Mouse (Mus musculus) splenic B cell, adult 2 months (primary cell): ENCODE measurements around the gene Pcgf1.

Experiments used
- DNase-seq: peaks from one replicate; pipeline ENCODE4 v3.0.0-alpha.2; 2011; ENCODE audit warnings: low read depth, low spot score
- H3K27me3 ChIP-seq: 2 replicates; pipeline ENCODE4 v1.6.1; 2012; ENCODE audit warnings: mild to moderate bottlenecking, low read length, moderate library complexity, mixed read lengths; ENCODE audit not compliant: control insufficient read depth, poor library complexity, insufficient read depth, severe bottlenecking
- H3K36me3 ChIP-seq: 2 replicates; pipeline ENCODE4 v1.6.1; 2012; ENCODE audit warnings: mild to moderate bottlenecking, low read length, moderate library complexity, mixed read lengths; ENCODE audit not compliant: control insufficient read depth, poor library complexity, insufficient read depth, severe bottlenecking

Gene Pcgf1

GRCm38 (mm10) chr6:83103130-83103650 lies 25.5 kb downstream of the Pcgf1 start:
- DNase-seq = no peak
- Histone ChIP-seq H3K27me3 (no peaks in the 10 kb centered on the region), H3K36me3 (peaks cover 3% of the 10 kb centered on the region; the same call in 1 of the 2 replicates)

DNA sequence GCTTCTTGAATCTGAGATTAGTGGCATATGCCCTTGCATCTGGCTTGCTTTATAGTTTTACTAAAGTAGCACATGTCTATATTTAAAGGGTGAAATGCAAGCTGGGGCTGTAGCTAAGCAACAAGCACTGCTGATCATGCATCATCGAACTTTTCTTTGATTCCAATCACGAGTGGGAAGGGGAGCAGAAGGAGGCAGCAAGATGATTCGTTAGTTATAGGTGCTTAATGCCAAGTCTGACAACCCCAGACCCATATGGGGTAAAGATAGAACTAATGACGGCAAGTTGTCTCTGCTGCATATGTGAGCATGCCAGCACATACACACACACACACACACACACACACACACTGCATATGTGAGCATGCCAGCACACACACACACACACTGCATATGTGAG lies 26.5 kb downstream of the Pcgf1 start:
- DNase-seq = no peak
- Histone ChIP-seq H3K27me3 (no peaks in the 10 kb centered on the region), H3K36me3 (peaks cover 3% of the 10 kb centered on the region; the same call in 1 of the 2 replicates)

- H3K36me3 ChIP-seq = peaks cover 3% of the 10 kb centered on the region; the same call in 1 of the 2 replicates
- DNase-seq = peak; percentile 85
- no peaks in the 10 kb centered on the region for H3K27me3 ChIP-seq
Measured at GRCm38 (mm10) chr6:83107566-83108400, 30.1 kb downstream of the Pcgf1 start.

DNA sequence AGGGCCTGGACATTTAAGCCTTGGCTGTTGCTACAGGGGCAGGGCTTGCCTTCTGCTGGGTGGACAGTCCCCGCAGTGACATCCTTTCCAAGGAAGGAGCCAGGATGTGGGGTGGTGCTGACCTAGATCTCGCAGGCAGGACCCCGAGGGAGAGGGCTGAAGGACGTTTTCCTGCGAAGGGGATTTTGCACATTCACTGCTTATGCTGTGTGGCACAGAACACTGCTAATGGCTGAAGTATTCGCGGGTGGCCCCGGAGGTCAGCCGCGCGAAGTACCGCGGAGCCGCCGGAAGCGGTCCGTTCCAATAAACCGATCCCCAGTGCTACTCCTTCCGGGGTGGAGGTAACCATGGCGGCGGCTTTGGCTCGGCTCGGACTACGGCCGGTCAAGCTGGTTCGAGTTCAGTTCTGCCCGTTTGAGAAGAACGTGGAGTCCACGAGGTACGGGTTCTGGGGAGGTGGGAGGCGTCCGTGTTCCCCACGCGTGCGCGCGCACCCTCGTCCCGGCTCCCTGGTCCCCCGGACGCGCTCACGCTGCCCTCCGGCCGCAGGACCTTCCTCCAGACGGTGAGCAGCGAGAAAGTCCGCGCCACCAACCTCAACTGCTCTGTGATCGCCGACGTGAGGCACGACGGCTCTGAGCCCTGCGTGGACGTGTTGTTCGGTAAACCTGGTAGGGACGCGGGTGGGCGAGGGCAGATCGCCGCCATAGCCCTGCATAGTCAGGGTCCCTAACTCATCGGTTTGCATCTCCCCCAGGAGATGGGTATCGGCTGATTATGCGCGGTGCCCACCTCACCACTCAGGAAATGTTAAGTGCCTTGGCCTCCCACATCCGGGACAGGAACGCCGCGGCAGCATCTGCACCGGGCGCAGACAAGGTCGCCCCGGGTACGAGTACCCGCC lies 31.3 kb downstream of the Pcgf1 start, which contains the start of gene Mrpl53:
Mrpl53 (plus strand) TSS at position 279 of the 907 bp plus-strand sequence.
- peak; percentile 76 for DNase-seq
- H3K27me3 ChIP-seq = no peaks in the 10 kb centered on the region
- H3K36me3 ChIP-seq = peaks cover 3% of the 10 kb centered on the region; the same call in 1 of the 2 replicates

- no peaks in the 10 kb centered on the region for H3K27me3 ChIP-seq
- peaks cover 3% of the 10 kb centered on the region; the same call in 1 of the 2 replicates for H3K36me3 ChIP-seq
- no peak for DNase-seq
Measured at GRCm38 (mm10) chr6:83111510-83112136, 34.0 kb downstream of the Pcgf1 start.

DNA sequence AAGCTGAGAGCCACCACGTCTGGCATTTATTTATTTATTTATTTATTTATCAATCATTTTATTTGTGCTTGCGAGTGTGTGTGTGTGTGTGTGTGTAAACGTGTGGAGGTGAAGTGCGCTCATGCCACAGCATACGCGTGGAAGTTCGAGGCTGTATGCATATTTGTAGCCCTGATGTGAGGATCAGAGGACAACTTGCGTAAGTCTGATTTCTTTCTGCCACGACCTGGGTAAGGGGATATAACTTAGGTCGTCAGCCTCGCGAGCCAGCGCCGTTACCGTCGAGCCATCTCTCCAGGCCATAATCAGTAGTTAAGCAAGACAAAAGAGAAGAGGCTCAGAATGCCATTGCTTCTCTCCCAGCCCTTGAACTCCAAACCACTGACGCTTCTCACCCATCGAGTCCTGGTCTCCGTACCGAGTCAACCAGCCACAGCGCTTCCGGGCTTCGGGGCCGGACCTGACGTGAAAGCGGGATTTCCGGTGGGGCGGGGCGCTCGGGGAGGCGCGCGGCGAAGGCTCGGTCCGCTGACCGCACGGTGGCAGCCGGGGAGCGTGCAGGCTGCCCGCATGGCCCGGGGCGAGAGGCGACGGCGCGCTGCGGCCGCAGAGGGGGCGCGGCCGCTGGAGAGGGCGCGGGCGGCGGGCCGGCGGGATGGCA lies 37.5 kb downstream of the Pcgf1 start, which contains the start of gene Mogs:
Mogs (plus strand) TSS at position 486 of the 661 bp plus-strand sequence.
- no peaks in the 10 kb centered on the region for H3K27me3 ChIP-seq
- DNase-seq = peak; percentile 92
- H3K36me3 ChIP-seq = peaks cover 3% of the 10 kb centered on the region; the same call in 1 of the 2 replicates

GRCm38 (mm10) chr6:83115682-83116372 lies 38.2 kb downstream of the Pcgf1 start:
- Histone ChIP-seq H3K27me3 (no peaks in the 10 kb centered on the region), H3K36me3 (peaks cover 3% of the 10 kb centered on the region; the same call in 1 of the 2 replicates)
- peak; percentile 43 for DNase-seq

GRCm38 (mm10) chr6:83116373-83117164 lies 38.9 kb downstream of the Pcgf1 start:
- peaks cover 3% of the 10 kb centered on the region; the same call in 1 of the 2 replicates for H3K36me3 ChIP-seq
- no peaks in the 10 kb centered on the region for H3K27me3 ChIP-seq
- no peak for DNase-seq

DNA sequence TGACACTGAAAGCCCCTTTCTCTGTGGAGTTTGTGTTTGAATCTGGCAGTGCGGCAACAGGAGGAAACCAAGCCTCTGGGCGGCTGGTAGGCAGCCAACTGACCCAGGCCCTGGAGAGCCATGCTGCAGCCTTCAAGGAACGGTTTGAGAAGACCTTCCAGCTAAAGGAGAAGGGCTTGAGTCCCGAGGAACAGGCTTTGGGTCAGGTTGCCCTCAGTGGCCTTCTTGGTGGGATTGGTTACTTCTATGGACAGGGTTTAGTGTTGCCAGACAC lies 39.4 kb downstream of the Pcgf1 start:
- Histone ChIP-seq H3K27me3 (no peaks in the 10 kb centered on the region), H3K36me3 (peaks cover 3% of the 10 kb centered on the region; the same call in 1 of the 2 replicates)
- no peak for DNase-seq

DNA sequence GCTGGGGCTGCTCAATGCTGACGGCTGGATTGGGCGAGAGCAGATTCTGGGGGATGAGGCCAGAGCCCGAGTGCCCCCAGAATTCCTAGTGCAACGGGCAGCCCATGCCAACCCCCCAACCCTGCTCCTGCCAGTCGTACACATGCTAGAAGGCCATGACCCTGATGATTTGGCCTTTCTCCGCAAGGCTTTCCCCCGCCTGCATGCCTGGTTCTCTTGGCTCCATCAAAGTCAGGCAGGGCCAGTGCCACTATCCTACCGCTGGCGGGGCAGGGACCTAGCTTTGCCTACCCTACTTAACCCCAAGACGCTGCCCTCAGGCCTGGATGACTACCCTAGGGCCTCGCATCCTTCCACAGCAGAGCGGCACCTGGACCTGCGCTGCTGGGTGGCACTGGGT lies 39.9 kb downstream of the Pcgf1 start:
- peaks cover 3% of the 10 kb centered on the region; the same call in 1 of the 2 replicates for H3K36me3 ChIP-seq
- DNase-seq = no peak
- no peaks in the 10 kb centered on the region for H3K27me3 ChIP-seq

GRCm38 (mm10) chr6:83118369-83118768 lies 40.7 kb downstream of the Pcgf1 start:
- H3K27me3 ChIP-seq = no peaks in the 10 kb centered on the region
- DNase-seq = no peak

DNA sequence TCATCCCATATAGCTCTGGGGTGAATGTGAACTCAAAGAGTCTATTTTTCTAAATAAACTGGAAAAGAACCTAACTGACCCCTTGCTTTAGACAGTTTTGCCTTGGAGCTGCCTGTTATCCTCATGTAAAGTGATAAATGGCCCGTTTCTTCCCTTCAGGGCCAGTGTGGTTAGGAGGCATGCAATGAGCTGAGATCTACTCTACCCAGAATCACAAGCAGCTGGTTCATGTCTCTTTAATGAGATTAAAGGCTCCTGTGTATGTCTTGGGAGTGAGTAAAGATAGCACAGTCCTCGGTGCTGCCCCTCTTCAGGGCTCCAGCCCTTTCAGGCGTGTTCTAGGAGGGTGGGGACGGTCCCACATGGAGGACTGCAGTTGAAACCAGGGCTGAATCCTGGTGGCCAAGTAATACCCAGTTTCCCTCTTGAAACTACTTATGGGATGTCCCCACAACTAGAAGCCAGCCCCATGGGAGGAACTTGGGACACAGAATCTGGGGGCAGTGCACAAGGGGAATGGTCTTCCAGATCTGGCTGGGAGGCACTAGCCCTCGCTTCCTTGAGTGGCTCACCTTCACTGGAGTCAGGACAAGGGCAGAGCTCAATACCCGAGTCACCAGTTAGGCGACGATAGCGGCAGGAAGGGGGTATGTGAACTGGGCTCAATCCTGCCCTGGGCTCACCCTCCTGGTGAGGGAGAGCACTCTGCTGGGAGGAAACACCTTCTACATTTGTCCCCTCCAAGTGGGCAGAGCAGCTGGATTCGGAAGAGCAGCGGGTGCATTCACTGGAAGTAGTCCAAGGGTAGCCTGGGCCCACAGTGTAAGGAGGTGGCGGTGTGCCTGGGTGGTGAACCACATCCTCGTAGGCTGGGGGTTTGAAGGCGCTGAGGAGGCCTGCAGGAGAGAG lies 41.4 kb downstream of the Pcgf1 start:
- DNase-seq = no peak
- Histone ChIP-seq H3K27me3 (no peaks in the 10 kb centered on the region), H3K36me3 (peaks cover 3% of the 10 kb centered on the region; the same call in 1 of the 2 replicates)

More at GRCm38 (mm10) chr6:83118369-83118768, 40.7 kb downstream of the Pcgf1 start:
- H3K36me3 ChIP-seq = peaks cover 3% of the 10 kb centered on the region; the same call in 1 of the 2 replicates
